Mouse (Mus musculus) limb, embryonic 12.5 days (tissue): ENCODE measurements around the gene Lrguk. TPM values are rescaled to one million over a fixed set of nuclear protein-coding genes. Genes with fewer than 3 reads are reported as not detected.

Source experiments
- ATAC-seq: fragments of 200-750 bp; cut with Nextera tagmentation; 2 replicates; pipeline ENCODE4 v1.8.0; 2017; ENCODE audit warnings: low read depth, moderate TSS enrichment; ENCODE audit not compliant: insufficient number of reproducible peaks, insufficient read depth, low FRiP score, low TSS enrichment
- H3K27ac ChIP-seq: fragments of 300-500 bp; sonication (generic); 2 replicates; pipeline ENCODE4 v1.5.1; 2016; ENCODE audit warnings: mild to moderate bottlenecking, moderate library complexity
- H3K27me3 ChIP-seq: fragments of 300-500 bp; sonication (generic); 2 replicates; pipeline ENCODE4 v1.6.1; 2016; ENCODE audit warnings: mild to moderate bottlenecking, moderate library complexity
- H3K36me3 ChIP-seq: fragments of 300-500 bp; sonication (generic); 2 replicates; pipeline ENCODE4 v1.6.1; 2016; ENCODE audit warnings: mild to moderate bottlenecking, moderate library complexity
- H3K4me1 ChIP-seq: fragments of 300-500 bp; sonication (generic); replicated peaks from 2 replicates; pipeline ENCODE4 v1.6.1; 2016
- H3K4me2 ChIP-seq: fragments of 300-500 bp; sonication (generic); 2 replicates; pipeline ENCODE4 v1.6.1; 2016; ENCODE audit warnings: mild to moderate bottlenecking, moderate library complexity
- H3K4me3 ChIP-seq: fragments of 300-500 bp; sonication (generic); replicated peaks from 2 replicates; pipeline ENCODE4 v1.5.1; 2016; ENCODE audit warnings: mild to moderate bottlenecking
- H3K9ac ChIP-seq: fragments of 300-500 bp; sonication (generic); replicated peaks from 2 replicates; pipeline ENCODE4 v1.6.1; 2016; ENCODE audit warnings: mild to moderate bottlenecking, moderate library complexity
- H3K9me3 ChIP-seq: fragments of 300-500 bp; sonication (generic); 2 replicates; pipeline ENCODE4 v1.6.1; 2016; ENCODE audit warnings: mild to moderate bottlenecking, moderate library complexity
- WGBS: fragments of 180-500 bp; shearing (Covaris S2); methylation state at CpG from one replicate; pipeline ENCODE4 v1.1.7; 2016; 5-methylcytosine and 5-hydroxymethylcytosine counted together
- polyA plus RNA-seq: library from polyadenylated mRNA; unstranded; fragments of >200 nt; fragmentation: Nextera tagmentation; extraction: Ambion mirVana; gene quantifications from 2 replicates; pipeline ENCODE4 v1.2.1, GENCODE M21; 2016

Gene Lrguk
- polyA plus RNA-seq, 1 experiment from 2014 or later = 1.1 TPM

GRCm38 (mm10) chr6:34160816-34161310 lies 131.6 kb downstream of the Lrguk start:
- no peak overlapping the region for H3K9ac ChIP-seq
- H3K4me3 ChIP-seq = no peak overlapping the region
- 93% methylated on average over 7 of the region's 7 CpGs for WGBS
- H3K27ac ChIP-seq = no peak overlapping the region
- H3K27me3 ChIP-seq = peaks cover 42% of the 10 kb centered on the region
- H3K4me1 ChIP-seq = peaks cover 10% of the 10 kb centered on the region; the same call in 1 of the 2 replicates
- H3K4me2 ChIP-seq = no peak overlapping the region
- no peak for ATAC-seq
- peaks cover 80% of the 10 kb centered on the region for H3K36me3 ChIP-seq
- no peaks in the 10 kb centered on the region for H3K9me3 ChIP-seq

GRCm38 (mm10) chr6:34161511-34161910 lies 132.3 kb downstream of the Lrguk start:
- Histone ChIP-seq H3K27ac (no peak overlapping the region), H3K27me3 (peaks cover 42% of the 10 kb centered on the region), H3K9me3 (no peaks in the 10 kb centered on the region), H3K36me3 (peaks cover 86% of the 10 kb centered on the region), H3K4me2 (no peak overlapping the region), H3K4me3 (no peak overlapping the region), H3K4me1 (peaks cover 6% of the 10 kb centered on the region; the same call in 1 of the 2 replicates), H3K9ac (no peak overlapping the region)
- WGBS = 91% methylated on average over 7 of the region's 7 CpGs
- no peak for ATAC-seq

GRCm38 (mm10) chr6:34162607-34163006 lies 133.4 kb downstream of the Lrguk start:
- Histone ChIP-seq H3K36me3 (peaks cover 89% of the 10 kb centered on the region), H3K9me3 (no peaks in the 10 kb centered on the region), H3K4me1 (no peaks in the 10 kb centered on the region), H3K9ac (no peak overlapping the region), H3K4me3 (no peak overlapping the region), H3K27me3 (peaks cover 38% of the 10 kb centered on the region), H3K27ac (no peak overlapping the region), H3K4me2 (no peak overlapping the region)
- 52% methylated on average over 2 of the region's 2 CpGs for WGBS
- ATAC-seq = no peak

- H3K4me2 ChIP-seq = no peak overlapping the region
- WGBS = 75% methylated on average over 9 of the region's 9 CpGs
- no peak for ATAC-seq
- no peak overlapping the region for H3K4me3 ChIP-seq
- no peak overlapping the region for H3K27ac ChIP-seq
- peaks cover 87% of the 10 kb centered on the region for H3K36me3 ChIP-seq
- H3K27me3 ChIP-seq = peaks cover 34% of the 10 kb centered on the region
- no peaks in the 10 kb centered on the region for H3K4me1 ChIP-seq
- no peak overlapping the region for H3K9ac ChIP-seq
- H3K9me3 ChIP-seq = no peaks in the 10 kb centered on the region
Observed at GRCm38 (mm10) chr6:34163014-34163413, 133.8 kb downstream of the Lrguk start.

- Histone ChIP-seq H3K36me3 (peaks cover 58% of the 10 kb centered on the region), H3K27ac (no peak overlapping the region), H3K9ac (no peak overlapping the region), H3K4me3 (no peak overlapping the region), H3K9me3 (no peaks in the 10 kb centered on the region), H3K4me2 (no peak overlapping the region), H3K27me3 (no peaks in the 10 kb centered on the region), H3K4me1 (no peaks in the 10 kb centered on the region)
- ATAC-seq = no peak
- WGBS = 89% methylated on average over 3 of the region's 3 CpGs
Observed at GRCm38 (mm10) chr6:34168834-34169233, 139.6 kb downstream of the Lrguk start.

- Histone ChIP-seq H3K36me3 (peaks cover 43% of the 10 kb centered on the region), H3K9me3 (no peaks in the 10 kb centered on the region), H3K4me1 (peaks cover 6% of the 10 kb centered on the region), H3K27ac (no peak overlapping the region), H3K9ac (no peak overlapping the region), H3K4me2 (no peak overlapping the region), H3K27me3 (no peaks in the 10 kb centered on the region), H3K4me3 (no peak overlapping the region)
- 85% methylated on average over 7 of the region's 7 CpGs for WGBS
- ATAC-seq = no peak
Observed at GRCm38 (mm10) chr6:34170844-34171494, 141.7 kb downstream of the Lrguk start.

GRCm38 (mm10) chr6:34171748-34172457 lies 142.7 kb downstream of the Lrguk start:
- no peaks in the 10 kb centered on the region for H3K27me3 ChIP-seq
- H3K4me1 ChIP-seq = peaks cover 8% of the 10 kb centered on the region
- ATAC-seq = no peak
- no peak overlapping the region for H3K4me3 ChIP-seq
- 87% methylated on average over 12 of the region's 12 CpGs for WGBS
- no peak overlapping the region for H3K9ac ChIP-seq
- H3K36me3 ChIP-seq = peaks cover 33% of the 10 kb centered on the region
- no peak overlapping the region for H3K4me2 ChIP-seq
- H3K27ac ChIP-seq = no peak overlapping the region
- H3K9me3 ChIP-seq = no peaks in the 10 kb centered on the region

GRCm38 (mm10) chr6:34173251-34173650 lies 144.0 kb downstream of the Lrguk start:
- Histone ChIP-seq H3K9me3 (no peaks in the 10 kb centered on the region), H3K36me3 (peaks cover 23% of the 10 kb centered on the region), H3K4me2 (no peak overlapping the region), H3K27ac (no peak overlapping the region), H3K4me1 (peaks cover 8% of the 10 kb centered on the region), H3K27me3 (no peaks in the 10 kb centered on the region), H3K4me3 (no peak overlapping the region), H3K9ac (no peak overlapping the region)
- no peak for ATAC-seq
- WGBS = 86% methylated on average over 12 of the region's 12 CpGs

GRCm38 (mm10) chr6:34174715-34175114 lies 145.5 kb downstream of the Lrguk start:
- Histone ChIP-seq H3K9me3 (no peaks in the 10 kb centered on the region), H3K4me3 (no peak overlapping the region), H3K27me3 (no peaks in the 10 kb centered on the region), H3K27ac (no peak overlapping the region), H3K4me2 (no peak overlapping the region), H3K4me1 (peaks cover 8% of the 10 kb centered on the region), H3K9ac (no peak overlapping the region), H3K36me3 (peaks cover 12% of the 10 kb centered on the region)
- no peak for ATAC-seq
- WGBS = 87% methylated on average over 8 of the region's 8 CpGs

- Histone ChIP-seq H3K27me3 (no peaks in the 10 kb centered on the region), H3K4me3 (peak overlapping the region; percentile 76), H3K9ac (peak overlapping the region; percentile 81), H3K36me3 (peaks cover 9% of the 10 kb centered on the region; the same call in 1 of the 2 replicates), H3K9me3 (no peaks in the 10 kb centered on the region), H3K4me2 (peak overlapping the region; percentile 68), H3K4me1 (peaks cover 8% of the 10 kb centered on the region), H3K27ac (peak overlapping the region; percentile 77)
- peak; percentile 84 for ATAC-seq
- WGBS = 2% methylated on average over 29 of the region's 29 CpGs
Observed at GRCm38 (mm10) chr6:34176111-34176863, 147.0 kb downstream of the Lrguk start.

GRCm38 (mm10) chr6:34176864-34177247 lies 147.6 kb downstream of the Lrguk start, which contains the start of gene Slc35b4:
Slc35b4 (minus strand) TSS chr6:34177111.
- H3K4me3 ChIP-seq = peak within 1 kb of the TSS; percentile 76
- no peaks in the 10 kb centered on the region for H3K27me3 ChIP-seq
- H3K4me2 ChIP-seq = peak within 1 kb of the TSS; percentile 68
- WGBS = under 1% methylated on average over 29 of the region's 29 CpGs
- no peaks in the 10 kb centered on the region for H3K9me3 ChIP-seq
- peaks cover 8% of the 10 kb centered on the region; the same call in 1 of the 2 replicates for H3K36me3 ChIP-seq
- H3K4me1 ChIP-seq = peaks cover 8% of the 10 kb centered on the region
- ATAC-seq = peak; percentile 100
- H3K9ac ChIP-seq = peak within 1 kb of the TSS; percentile 81
- peak within 1 kb of the TSS; percentile 77 for H3K27ac ChIP-seq
